Mouse (Mus musculus) brain, embryonic 18.5 days (tissue): ENCODE data around the gene Gimap4.

Experiments used
- DNase-seq: peaks from one replicate; pipeline ENCODE4 v3.0.0-alpha.2; 2012; ENCODE audit warnings: low read depth, low spot score

The Gimap4 gene

DNA sequence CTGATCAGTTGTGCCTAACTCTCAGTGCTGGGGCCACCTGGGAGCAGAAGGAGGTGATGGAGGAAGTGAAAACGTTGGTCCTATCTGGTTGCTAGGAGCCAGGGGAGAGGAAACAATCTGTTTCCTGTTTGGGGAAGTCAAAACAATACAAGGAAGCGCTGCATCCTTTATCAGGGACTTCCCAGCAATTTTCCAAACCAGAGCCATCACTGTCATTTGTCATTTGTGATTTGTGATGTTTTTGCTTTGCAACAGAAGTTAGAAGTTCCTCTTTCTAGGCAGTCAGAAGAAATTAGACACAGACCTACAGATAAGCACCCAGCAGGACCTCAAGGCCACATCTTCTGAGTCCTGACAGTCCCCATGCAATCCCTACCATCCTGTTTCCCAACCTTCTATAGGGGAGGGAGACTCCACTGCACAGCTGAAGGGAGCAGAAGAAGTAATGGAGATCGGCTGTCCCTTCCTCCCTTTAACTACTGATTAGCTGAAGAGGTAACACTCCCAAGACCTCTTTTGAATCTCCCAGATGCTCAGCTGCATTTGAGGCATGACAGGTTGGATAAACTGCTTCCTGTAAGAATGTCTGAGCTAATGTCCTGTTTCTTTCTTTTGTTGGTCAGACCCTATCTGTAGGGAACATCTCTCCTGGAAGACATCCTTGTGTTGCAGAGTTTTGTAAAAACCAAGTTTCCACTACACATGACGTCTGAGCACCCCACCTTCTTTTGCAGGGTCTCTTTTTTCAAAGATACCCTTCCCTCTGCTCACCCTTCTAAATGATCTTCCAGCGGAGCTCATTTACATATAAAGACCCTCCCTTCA, 16.1 kb downstream of the Gimap4 start:
- DNase-seq: no peak

DNA sequence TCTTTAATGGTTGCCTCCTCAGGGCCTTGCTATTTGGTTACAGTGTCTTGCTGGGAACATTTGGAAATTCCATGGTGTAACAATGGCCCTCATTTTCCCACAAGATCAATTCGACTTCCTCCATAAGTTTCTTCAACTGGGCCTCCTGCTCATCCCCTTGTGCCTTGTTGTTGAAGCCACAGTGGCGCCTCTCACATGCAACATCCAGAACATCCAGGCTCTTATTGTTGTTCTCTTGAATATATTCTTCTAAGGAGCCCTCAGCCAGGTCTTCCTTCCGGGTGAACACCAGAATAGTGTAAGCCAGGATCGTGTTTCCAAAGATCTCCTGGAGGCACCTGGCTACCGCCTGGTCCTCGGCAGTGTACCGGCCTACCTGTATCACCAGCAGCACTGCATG, 17.8 kb downstream of the Gimap4 start:
- DNase-seq: no peak

DNA sequence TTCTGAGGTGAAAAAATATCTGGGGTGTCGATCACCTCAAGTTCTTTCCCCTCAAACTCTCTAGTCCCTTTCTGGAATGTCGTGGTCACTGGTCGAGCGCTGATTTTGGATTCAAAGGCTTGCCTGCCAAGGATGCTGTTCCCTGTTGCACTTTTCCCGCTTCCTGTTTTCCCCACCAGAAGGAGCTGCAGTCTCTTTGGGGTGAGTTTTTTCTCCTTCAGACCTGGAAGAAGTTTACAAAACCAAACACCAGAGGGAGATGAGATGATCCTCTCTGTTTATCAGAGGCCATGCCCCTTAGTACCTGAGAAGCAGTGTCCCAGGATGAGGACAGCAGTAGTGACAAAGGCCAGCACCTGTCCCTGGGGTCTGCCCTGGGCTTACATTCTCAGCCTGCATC, 18.3 kb downstream of the Gimap4 start:
- DNase-seq: no peak

DNA sequence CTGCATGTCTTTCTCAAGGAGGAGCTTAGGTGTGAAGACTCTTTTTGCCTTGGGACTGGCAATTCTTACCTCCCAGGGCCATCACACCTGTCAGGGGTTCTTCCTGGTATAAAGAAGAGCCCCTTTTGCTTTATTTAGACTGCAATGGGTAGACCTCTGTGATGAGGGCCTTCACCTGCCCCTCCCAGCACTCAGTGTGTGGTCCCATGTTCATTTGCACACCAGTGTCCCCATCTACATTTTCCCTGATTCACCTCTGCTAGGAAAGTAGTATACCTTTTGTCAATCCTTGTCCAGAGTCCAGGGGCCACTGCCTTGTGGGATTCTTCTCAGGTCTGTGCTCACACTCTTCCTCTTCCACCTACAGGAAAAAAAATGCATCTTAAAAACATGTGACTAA, 19.8 kb downstream of the Gimap4 start:
- DNase-seq: no peak

DNA sequence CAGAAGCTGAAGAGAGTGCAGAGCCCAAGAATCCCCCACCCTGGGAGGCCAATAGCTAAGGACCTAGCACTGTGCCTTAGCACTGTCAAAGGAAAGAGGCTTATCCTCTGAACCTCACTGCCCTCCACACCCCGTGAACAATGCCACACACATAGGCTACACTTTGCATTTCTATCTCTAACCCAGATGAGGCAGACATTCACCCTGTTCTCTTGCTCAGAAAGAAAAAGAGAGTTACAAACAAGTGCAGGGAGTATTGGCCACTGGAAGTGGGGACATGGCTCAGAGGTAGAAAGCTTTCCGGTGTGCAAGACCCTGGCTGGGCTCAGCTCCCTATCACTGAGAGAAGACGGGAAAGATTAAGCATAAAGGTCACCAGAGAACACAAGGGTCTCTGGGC, 21.8 kb downstream of the Gimap4 start:
- DNase-seq: no peak

DNA sequence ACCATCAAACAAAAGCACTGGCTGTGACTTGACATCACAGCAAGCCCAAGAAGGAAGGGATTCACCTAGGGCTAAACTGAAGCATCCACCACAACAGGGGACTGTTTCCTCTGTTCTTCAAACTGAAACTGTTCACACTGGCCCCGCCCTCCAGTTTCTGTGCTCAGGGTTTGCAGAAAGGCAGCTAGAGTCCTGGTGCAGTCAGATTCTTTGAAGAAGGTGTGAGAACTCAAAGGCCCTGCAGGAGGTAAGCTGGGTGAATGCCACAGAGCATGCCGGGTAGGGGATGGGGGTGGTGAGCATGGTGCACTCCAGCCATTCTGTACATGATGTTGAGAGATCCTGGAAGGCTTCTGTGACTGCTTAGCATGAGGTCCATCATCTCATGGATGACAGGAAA, 34.1 kb downstream of the Gimap4 start, which contains the start of the genes Gm28053 and Gimap7:
Gene Gm28053, plus strand, starts transcription at position 153 of the 400 bp plus-strand sequence.
Gene Gimap7, plus strand, starts transcription at position 167 of the 400 bp plus-strand sequence.
- no peak for DNase-seq

DNA sequence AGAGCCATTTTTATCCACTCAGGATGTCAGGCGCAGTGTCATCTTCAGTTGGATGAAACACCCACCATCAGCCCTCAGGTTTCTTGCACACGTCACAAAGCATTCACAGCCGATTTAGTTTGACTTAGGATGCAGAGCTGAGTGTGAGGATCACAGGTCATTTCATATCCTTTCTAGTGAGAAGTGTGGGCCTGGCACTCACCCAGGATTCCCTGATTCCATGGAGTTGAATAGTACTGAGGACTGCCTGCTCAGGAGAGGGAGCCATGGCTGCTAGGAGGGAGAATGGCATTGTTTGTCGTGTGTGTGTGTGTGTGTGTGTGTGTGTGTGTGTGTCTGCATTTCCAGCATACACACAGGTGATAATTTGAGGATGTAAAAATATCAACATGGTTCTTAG, 36.0 kb downstream of the Gimap4 start:
- DNase-seq: no peak

DNA sequence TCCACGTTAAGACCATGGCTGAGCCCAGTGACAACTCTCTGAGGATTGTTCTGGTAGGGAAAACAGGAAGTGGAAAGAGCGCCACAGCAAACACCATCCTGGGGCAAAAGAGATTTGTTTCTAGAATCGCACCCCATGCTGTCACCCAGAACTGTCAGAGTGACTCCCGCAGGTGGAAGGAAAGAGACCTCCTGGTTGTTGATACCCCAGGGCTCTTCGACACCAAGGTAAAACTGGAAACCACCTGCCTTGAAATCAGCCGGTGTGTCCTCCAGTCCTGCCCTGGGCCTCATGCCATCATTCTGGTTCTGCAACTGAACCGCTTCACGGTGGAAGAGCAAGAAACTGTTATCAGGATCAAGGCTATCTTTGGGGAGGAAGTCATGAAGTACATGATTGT, 39.1 kb downstream of the Gimap4 start:
- DNase-seq: no peak

DNA sequence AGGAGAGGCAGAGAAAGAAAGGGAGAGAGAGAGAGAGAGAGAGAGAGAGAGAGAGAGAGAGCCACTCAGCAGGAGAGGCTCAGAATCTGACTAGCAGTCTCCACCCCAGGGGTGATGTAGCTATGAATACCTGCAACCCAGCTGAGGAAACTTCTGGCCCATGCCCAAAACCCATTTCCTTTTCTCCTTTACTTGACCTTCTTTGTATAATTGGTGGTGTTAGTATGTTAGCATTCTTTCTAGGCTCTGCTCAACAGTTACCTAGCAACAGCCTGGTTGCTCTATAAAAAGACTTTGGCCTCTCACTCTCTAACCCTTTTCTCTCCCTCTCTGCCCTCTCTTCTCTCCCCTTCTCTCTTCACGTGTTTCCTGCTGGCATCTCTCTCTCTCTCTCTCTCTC, 41.1 kb downstream of the Gimap4 start:
- no peak for DNase-seq

DNA sequence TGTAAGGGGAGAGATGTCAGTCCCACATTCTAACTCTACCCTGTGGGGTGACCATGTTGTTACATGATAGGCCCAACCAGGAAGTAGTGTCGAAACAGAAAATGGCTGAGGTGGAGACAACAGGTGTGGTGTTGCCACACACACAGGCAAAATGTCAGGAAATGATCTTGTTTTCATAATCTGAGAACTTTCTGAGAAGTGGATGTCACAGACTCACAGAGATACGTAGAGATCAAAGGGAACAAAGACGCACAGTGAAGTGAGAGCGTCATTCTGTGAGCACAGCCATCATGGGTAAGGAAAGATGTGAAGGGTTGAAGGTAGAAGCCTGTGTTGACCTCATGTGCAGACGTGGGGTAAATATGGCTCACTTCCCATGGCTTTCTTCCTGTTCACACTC, 43.4 kb downstream of the Gimap4 start:
- DNase-seq: no peak

DNA sequence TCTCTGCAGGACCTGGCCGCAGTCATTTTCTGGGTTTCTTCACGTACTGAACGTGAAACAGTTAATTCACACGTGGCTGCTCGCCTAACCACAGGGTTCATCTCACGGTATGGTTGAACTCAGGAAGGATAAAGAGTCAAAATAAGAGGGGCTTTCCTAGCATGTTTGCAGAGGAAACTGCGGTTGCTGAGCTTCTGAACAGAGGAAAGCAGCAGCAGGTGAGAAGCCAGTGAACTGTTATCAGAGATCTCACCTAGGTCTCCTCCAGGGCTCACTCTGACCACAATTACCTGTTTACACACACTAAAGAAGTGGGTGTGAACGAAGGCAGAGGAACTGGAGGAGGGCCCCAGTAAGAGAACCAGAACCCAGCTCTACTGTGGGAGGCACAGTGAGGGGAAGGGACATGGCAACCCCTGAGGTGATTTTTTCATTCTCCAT, 48.5 kb downstream of the Gimap4 start:
- no peak for DNase-seq

DNA sequence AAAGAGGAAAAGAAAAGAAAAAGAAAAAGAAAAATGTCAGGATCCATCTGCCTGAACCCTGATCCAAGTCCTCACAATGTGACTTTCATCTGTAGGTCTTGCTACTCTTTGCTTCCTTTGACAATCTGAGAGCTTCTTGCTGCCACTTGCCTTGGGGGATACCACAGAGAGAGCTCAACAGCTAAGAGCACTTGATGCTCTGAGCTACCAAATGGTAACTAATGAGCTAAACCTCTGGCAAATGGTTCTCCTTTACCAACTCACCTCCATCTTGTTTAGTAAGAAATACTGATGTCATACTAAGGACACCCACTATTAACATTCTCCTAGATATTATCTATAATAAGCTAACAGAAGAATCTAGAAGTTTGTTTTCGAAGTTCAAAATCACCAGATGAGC, 49.3 kb downstream of the Gimap4 start:
- no peak for DNase-seq

DNA sequence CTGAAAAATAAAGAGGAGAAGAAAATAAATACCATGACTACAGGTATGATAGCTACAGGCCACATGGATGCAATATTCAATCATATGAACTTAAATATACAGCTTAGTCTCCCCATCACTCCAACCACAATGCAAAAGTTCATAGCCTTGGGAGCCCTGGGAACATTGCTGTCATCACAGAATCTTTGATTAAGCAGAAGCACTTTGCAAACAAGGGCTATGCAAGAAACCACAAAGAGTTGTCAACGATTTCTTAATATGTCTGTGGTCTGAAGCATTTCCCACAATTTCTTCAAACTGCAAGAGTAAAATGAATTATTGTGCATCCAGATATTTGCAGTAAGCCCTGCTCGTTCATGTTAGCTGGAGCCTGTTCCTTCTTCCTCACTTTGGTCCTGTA, 52.7 kb downstream of the Gimap4 start:
- DNase-seq: no peak

DNA sequence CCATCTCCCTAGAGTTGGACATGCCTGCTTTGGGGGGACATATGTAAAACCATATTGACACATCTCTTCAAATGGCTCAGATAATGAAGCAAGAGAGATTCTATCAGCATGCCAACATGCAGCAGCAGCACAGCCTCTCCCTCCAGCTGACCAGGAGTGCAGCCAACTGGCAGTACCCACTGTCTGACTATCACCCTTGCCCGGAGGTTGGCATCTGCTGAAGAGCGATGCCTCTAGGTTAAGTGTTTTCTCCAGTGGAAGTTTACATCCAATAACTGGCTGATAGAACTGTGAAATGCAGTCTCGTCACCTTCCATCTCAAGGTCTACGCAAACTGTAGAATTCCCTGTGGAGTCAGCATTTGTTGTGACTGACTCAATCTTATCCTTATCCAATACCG, 53.3 kb downstream of the Gimap4 start:
- no peak for DNase-seq

DNA sequence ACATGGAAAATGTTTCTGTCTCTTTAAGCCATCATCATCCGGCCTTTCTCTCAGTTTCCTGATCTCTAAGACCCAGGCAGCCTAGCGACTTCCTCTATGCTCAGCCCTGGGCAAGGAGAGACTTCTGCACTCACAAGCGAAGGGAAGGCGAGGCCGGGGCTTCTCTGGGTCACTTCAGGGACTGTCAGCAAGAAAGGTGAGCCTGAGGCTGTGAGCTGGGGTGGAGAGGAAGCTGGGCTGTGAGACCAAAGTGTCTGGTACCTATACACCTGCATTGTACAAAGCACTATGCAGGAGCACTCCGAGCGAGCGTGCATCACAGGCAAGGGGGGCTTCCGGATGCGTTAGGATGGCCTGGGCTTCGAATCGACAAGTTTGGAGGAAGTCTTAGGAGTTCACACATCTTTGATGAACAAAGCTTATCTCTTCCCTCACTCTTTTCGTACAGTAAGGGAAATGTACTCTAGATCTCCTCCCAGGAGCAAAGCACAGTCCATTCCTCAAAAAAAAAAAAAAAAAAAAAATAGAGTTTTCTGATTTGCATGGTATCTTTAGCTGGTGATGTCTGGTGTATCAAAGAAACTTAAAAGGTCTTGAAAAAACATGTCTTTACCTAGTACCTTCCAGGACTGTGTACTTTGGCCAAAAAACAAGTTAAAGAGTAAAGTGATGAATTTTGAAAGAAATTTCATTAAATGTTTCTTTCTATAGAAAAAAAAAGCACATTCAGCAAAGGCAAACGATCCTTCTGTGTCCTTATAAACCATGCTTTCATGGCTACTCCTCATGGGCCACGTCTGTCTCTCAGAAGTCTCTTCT, 54.8 kb downstream of the Gimap4 start, which contains the start of gene Gimap1:
Gene Gimap1, plus strand, starts transcription at position 94 of the 819 bp plus-strand sequence.
- DNase-seq: no peak

DNA sequence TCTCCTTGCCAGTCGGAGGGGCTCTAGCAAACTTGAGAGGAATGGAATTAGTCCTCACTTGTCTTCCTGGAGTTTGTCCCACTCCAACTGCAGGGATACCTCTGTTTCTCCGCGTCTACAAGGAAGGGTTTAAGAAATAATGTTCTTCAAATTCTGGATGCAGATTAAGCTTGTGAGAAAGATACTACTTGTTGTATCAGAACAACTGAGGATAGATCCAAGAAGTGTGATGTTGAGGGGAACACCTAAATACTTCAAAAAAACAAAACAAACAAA, 55.4 kb downstream of the Gimap4 start:
- DNase-seq: no peak

DNA sequence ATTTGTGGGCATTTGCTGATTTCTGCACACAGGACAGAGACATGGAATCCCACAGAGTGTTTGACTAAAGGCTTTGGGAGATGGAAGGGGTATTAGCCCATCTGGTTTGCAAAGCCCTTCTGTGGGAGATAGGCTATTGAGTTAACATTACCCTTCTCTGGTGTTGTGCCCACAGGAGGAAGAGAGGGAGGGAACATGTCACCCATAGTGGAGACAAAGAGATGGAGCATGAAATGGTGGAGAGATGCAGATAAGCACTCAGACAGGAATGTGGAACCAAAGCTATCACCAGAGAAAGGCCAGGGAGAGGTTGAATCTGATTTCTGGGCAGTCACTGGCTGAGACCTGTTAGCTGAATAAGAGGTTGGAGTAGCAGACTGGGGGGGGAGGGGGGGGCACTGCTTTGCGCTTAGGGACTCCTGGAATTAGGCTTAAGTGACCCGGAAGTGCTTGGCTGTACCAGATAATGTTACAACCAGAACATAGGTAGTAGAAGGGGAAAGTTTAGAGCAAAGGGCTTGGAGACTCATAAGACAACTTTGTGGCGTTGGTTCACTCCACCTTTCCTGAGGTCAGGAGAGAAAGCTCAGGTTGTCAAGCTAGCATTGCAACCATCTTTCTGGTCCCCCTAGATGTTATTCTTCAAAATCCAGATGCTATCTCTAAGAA, 56.3 kb downstream of the Gimap4 start:
- DNase-seq: no peak

DNA sequence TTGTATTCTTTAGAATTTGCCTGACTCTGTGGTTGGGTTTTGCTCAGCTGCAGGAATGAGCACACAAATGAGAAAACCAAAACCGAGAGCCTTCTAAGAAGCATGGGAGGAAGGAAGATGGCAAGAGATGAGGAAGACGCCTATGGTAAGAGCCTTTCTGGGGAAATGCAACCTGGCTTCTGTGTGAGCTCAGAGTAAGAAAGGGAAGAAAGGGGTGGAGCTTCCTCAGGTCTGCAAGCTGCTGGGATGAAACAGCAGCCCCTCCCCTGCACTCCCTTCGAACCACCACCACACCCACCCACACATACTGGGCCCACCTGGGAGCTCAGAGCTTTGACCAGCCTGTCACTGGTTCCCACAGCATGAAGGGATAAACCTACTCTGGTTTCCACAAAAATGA, 56.9 kb downstream of the Gimap4 start:
- no peak for DNase-seq
